8 mouse cellular contexts compared by ENCODE assay signal in genomic region chr8:71719928-71720457, GRCm38 (mm10). TPM values are rescaled to one million over a fixed set of nuclear protein-coding genes. Genes with fewer than 3 reads are reported as not detected.
A peak's percentile ranks its signal among the peaks of the same experiment; 100 is the strongest.
DNase-seq lines count a peak whose midpoint lies in the region; ATAC-seq lines count a peak whose summit lies in the region.

No protein-coding gene starts in this region.

- H3K27me3 ChIP-seq in forebrain, embryonic 14.5 days (replicated peaks; ENCODE audit: control insufficient read depth, insufficient read depth, low read length): no peaks in the 10 kb centered on the region
- H3K27me3 ChIP-seq in neural tube, embryonic 13.5 days: peaks cover 3% of the 10 kb centered on the region; the same call in 1 of the 2 replicates

- no peaks in the 10 kb centered on the region for H3K9me3 ChIP-seq in forebrain, embryonic 14.5 days (replicated peaks; ENCODE audit: control insufficient read depth, low read length)
- no peaks in the 10 kb centered on the region for H3K9me3 ChIP-seq in neural tube, embryonic 13.5 days

- peaks cover 26% of the 10 kb centered on the region for H3K36me3 ChIP-seq in forebrain, embryonic 14.5 days (ENCODE audit: control insufficient read depth, insufficient read depth, low read length)
- peaks cover 32% of the 10 kb centered on the region for H3K36me3 ChIP-seq in neural tube, embryonic 13.5 days

- ATAC-seq in forebrain, embryonic 14.5 days: peak; percentile 87
- ATAC-seq in neural tube, embryonic 13.5 days (ENCODE audit: low read depth): peak; percentile 72
- no peak for ATAC-seq in megakaryocyte, adult 5-6 weeks (ENCODE audit: poor library complexity, severe bottlenecking)

- intact Hi-C loops in heart, postnatal 25 days (cut with DNase I): no loop called here

- WGBS in forebrain, embryonic 14.5 days: 24% methylated on average over 7 of the region's 7 CpGs
- WGBS in neural tube, embryonic 13.5 days: 24% methylated on average over 7 of the region's 7 CpGs

- 0 out of 2 replicates have a peak overlapping the region, but pooled peaks have one; percentile 5 for H3K4me3 ChIP-seq in forebrain, embryonic 14.5 days (ENCODE audit: low read depth, low read length)
- H3K4me3 ChIP-seq in neural tube, embryonic 13.5 days: no peak overlapping the region

- peak overlapping the region; percentile 84 for H3K27ac ChIP-seq in forebrain, embryonic 14.5 days (ENCODE audit: low read depth, low read length)
- peak overlapping the region; percentile 86 for H3K27ac ChIP-seq in neural tube, embryonic 13.5 days (replicated peaks)

- H3K4me1 ChIP-seq in forebrain, embryonic 14.5 days (ENCODE audit: control insufficient read depth, insufficient read depth, low read length): peaks cover 39% of the 10 kb centered on the region
- peaks cover 65% of the 10 kb centered on the region for H3K4me1 ChIP-seq in neural tube, embryonic 13.5 days (replicated peaks)

- peak overlapping the region; percentile 32; the same call in 1 of the 2 replicates for H3K9ac ChIP-seq in forebrain, embryonic 14.5 days (ENCODE audit: low read length)
- peak overlapping the region; percentile 49 for H3K9ac ChIP-seq in neural tube, embryonic 13.5 days

- peak; percentile 86 for DNase-seq in brain, embryonic 18.5 days (ENCODE audit: low read depth, low spot score)
- DNase-seq in forebrain, embryonic 14.5 days (ENCODE audit: low spot score): peak; percentile 97
- DNase-seq in layer of hippocampus, postnatal 36 days: peak; percentile 70 to 76
- DNase-seq in heart, postnatal 4 days: no peak
- DNase-seq in adrenal gland, postnatal 14 days: no peak
- DNase-seq in heart, postnatal 25 days (ENCODE audit: low spot score): no peak

- H3K4me2 ChIP-seq in forebrain, embryonic 14.5 days (ENCODE audit: low read length): peak overlapping the region; percentile 38
- H3K4me2 ChIP-seq in neural tube, embryonic 13.5 days: peak overlapping the region; percentile 42

RNA-seq across cellular contexts. Expression of gene Fcho1, which starts 5.5 kb away (rescaled TPM):
- 38.6 and 47.4 TPM in 2 replicates for polyA plus RNA-seq in forebrain, embryonic 14.5 days (2014; fragmentation: Nextera tagmentation; extraction: Ambion mirVana)
- total RNA-seq in layer of hippocampus, postnatal 36 days (2021): 100 to 1,000 TPM; 103 to 114 TPM
- polyA plus RNA-seq in neural tube, embryonic 13.5 days (2015; fragmentation: Nextera tagmentation; extraction: Ambion mirVana): 54.2 and 55.0 TPM in 2 replicates
- 1 to 10 TPM; 1.6 to 2.4 TPM for total RNA-seq in heart, postnatal 4 days (2021)
- 5.4 and 13.9 TPM in 2 replicates for total RNA-seq in adrenal gland, postnatal 14 days (2021)
- 28.4 and 30.9 TPM in 2 replicates for total RNA-seq in megakaryocyte, adult 5-6 weeks (2015)
- total RNA-seq in megakaryocyte, adult 5-6 weeks (2017): 39.6 and 41.2 TPM in 2 replicates
- under 1 TPM; 0.59 to 0.83 TPM for total RNA-seq in heart, postnatal 25 days (2021)

RNA-seq across cellular contexts. Expression of gene B3gnt3, which starts 18.4 kb away (rescaled TPM):
- polyA plus RNA-seq in forebrain, embryonic 14.5 days (2014; fragmentation: Nextera tagmentation; extraction: Ambion mirVana): 0.10 and 0.22 TPM in 2 replicates
- under 1 TPM; 0.40 to 0.91 TPM for total RNA-seq in layer of hippocampus, postnatal 36 days (2021)
- polyA plus RNA-seq in neural tube, embryonic 13.5 days (2015; fragmentation: Nextera tagmentation; extraction: Ambion mirVana): 0.42 and 0.59 TPM in 2 replicates
- total RNA-seq in heart, postnatal 4 days (2021): 1 to 10 TPM; 7.5 to 7.6 TPM
- 5.4 and 7.4 TPM in 2 replicates for total RNA-seq in adrenal gland, postnatal 14 days (2021)
- 0.36 and 0.89 TPM in 2 replicates for total RNA-seq in megakaryocyte, adult 5-6 weeks (2015)
- total RNA-seq in megakaryocyte, adult 5-6 weeks (2017): 0.18 TPM in 1 of 2 replicates, not detected in the other
- total RNA-seq in heart, postnatal 25 days (2021): 1 to 10 TPM; 5.5 to 8.0 TPM

RNA-seq across cellular contexts. Expression of gene Insl3, which starts 31.0 kb away (rescaled TPM):
- 0.63 TPM in 1 of 2 replicates, not detected in the other for polyA plus RNA-seq in forebrain, embryonic 14.5 days (2014; fragmentation: Nextera tagmentation; extraction: Ambion mirVana)
- total RNA-seq in layer of hippocampus, postnatal 36 days (2021): 1 to 10 TPM in 1 of 2 experiments, not detected in 1; 3.6 TPM
- polyA plus RNA-seq in neural tube, embryonic 13.5 days (2015; fragmentation: Nextera tagmentation; extraction: Ambion mirVana): 0.46 and 1.0 TPM in 2 replicates
- 1 to 10 TPM; 6.6 to 6.9 TPM for total RNA-seq in heart, postnatal 4 days (2021)
- total RNA-seq in adrenal gland, postnatal 14 days (2021): 8.0 and 9.8 TPM in 2 replicates
- 2.9 and 4.2 TPM in 2 replicates for total RNA-seq in megakaryocyte, adult 5-6 weeks (2015)
- 1.1 and 2.4 TPM in 2 replicates for total RNA-seq in megakaryocyte, adult 5-6 weeks (2017)
- 1 to 10 TPM; 4.0 to 4.8 TPM for total RNA-seq in heart, postnatal 25 days (2021)

RNA-seq across cellular contexts. Expression of gene Jak3, which starts 43.9 kb away (rescaled TPM):
- 1.4 and 2.1 TPM in 2 replicates for polyA plus RNA-seq in forebrain, embryonic 14.5 days (2014; fragmentation: Nextera tagmentation; extraction: Ambion mirVana)
- 1 to 10 TPM; 5.2 TPM for total RNA-seq in layer of hippocampus, postnatal 36 days (2021)
- polyA plus RNA-seq in neural tube, embryonic 13.5 days (2015; fragmentation: Nextera tagmentation; extraction: Ambion mirVana): 3.9 and 4.0 TPM in 2 replicates
- total RNA-seq in heart, postnatal 4 days (2021): 10 to 100 TPM; 15.8 TPM
- 17.4 and 21.4 TPM in 2 replicates for total RNA-seq in adrenal gland, postnatal 14 days (2021)
- total RNA-seq in megakaryocyte, adult 5-6 weeks (2015): 4.8 and 5.0 TPM in 2 replicates
- 2.6 and 5.2 TPM in 2 replicates for total RNA-seq in megakaryocyte, adult 5-6 weeks (2017)
- total RNA-seq in heart, postnatal 25 days (2021): 1 to 10 TPM; 7.8 to 8.5 TPM

RNA-seq across cellular contexts. Expression of gene Unc13a, which starts 48.4 kb away (rescaled TPM):
- 13.9 and 16.7 TPM in 2 replicates for polyA plus RNA-seq in forebrain, embryonic 14.5 days (2014; fragmentation: Nextera tagmentation; extraction: Ambion mirVana)
- total RNA-seq in layer of hippocampus, postnatal 36 days (2021): 100 to 1,000 TPM; 268 to 288 TPM
- polyA plus RNA-seq in neural tube, embryonic 13.5 days (2015; fragmentation: Nextera tagmentation; extraction: Ambion mirVana): 16.6 and 17.7 TPM in 2 replicates
- total RNA-seq in heart, postnatal 4 days (2021): 1 to 10 TPM; 1.3 to 1.4 TPM
- total RNA-seq in adrenal gland, postnatal 14 days (2021): 7.2 and 7.7 TPM in 2 replicates
- total RNA-seq in megakaryocyte, adult 5-6 weeks (2015): 0.11 TPM in 1 of 2 replicates, not detected in the other
- total RNA-seq in megakaryocyte, adult 5-6 weeks (2017): 1.1 TPM in 1 of 2 replicates, not detected in the other
- under 1 TPM; 0.73 to 0.83 TPM for total RNA-seq in heart, postnatal 25 days (2021)

Comparison
In these comparisons a context has a peak if more than half of its experiments do, and no peak if none do; other contexts are left out.
1. DNase-seq: peak in brain, embryonic 18.5 days (single experiment), forebrain, embryonic 14.5 days (single experiment) and layer of hippocampus, postnatal 36 days (2 of 2); none in heart, postnatal 4 days (single experiment), adrenal gland, postnatal 14 days (single experiment) and heart, postnatal 25 days (single experiment).